In the genomic region with DNA sequence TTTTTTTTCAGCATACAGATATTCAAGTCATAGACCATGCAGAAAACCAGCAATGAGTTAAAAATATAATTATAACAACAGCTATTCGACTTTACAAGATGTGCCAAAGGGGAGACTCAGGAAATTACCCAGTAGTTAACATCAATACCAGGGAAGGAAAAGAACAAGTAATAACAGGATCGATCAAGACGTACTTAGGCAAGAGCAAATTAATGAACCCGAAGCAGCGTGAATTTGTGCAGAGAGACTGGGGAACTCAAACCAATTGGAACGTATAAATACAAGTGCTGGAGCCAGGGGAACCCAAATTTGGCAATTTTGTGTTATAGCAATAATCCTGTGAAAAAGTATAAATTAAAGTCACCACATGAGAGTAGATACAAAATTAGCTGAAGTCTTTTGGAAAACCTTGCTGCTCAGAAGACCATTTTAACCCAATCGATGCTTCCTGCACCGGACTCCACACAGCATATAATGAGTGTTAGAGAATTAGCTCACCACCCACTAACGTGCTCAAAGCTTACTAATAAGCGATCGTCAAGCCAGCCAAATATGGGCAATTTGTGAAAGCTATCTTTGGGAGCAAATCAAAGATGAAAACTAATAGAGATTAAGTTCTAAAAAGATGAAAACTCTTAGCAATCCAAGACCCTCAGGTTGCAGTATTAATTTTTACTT, we compare ENCODE assay signal across 20 mouse cellular contexts. TPM values are rescaled to one million over a fixed set of nuclear protein-coding genes. Genes with fewer than 3 reads are reported as not detected.
DNase-seq lines count a peak whose midpoint lies in the region; ATAC-seq and TF ChIP-seq lines count a peak whose summit lies in the region.
"Had no signal": no experiment of that assay in that cellular context is flagged by ENCODE, and none has a peak within 500 bp of the region (broad histone marks: within the 10 kb centered on the region; RNA-seq: fewer than 3 reads in every experiment).

No protein-coding gene starts in this region.

- H3K27ac ChIP-seq in forebrain, embryonic 14.5 days (ENCODE audit: low read depth, low read length): no peak overlapping the region
- no peak overlapping the region for H3K27ac ChIP-seq in forebrain, embryonic 13.5 days
- H3K27ac ChIP-seq in hindbrain, postnatal 0 days: no peak overlapping the region
- no peak overlapping the region for H3K27ac ChIP-seq in hindbrain, embryonic 12.5 days
- H3K27ac ChIP-seq in midbrain, postnatal 0 days (ENCODE audit: low read depth, low read length): no peak overlapping the region
- no peak overlapping the region for H3K27ac ChIP-seq in midbrain, embryonic 15.5 days
- H3K27ac ChIP-seq: embryonic facial prominence, embryonic 10.5 days; embryonic facial prominence, embryonic 12.5 days; forebrain, embryonic 15.5 days had no signal

- no peak overlapping the region for H3K4me3 ChIP-seq in forebrain, embryonic 14.5 days (ENCODE audit: low read depth, low read length)
- H3K4me3 ChIP-seq in forebrain, embryonic 13.5 days: no peak overlapping the region
- no peak overlapping the region for H3K4me3 ChIP-seq in hindbrain, postnatal 0 days (ENCODE audit: low read length)
- no peak overlapping the region for H3K4me3 ChIP-seq in hindbrain, embryonic 12.5 days
- no peak overlapping the region for H3K4me3 ChIP-seq in midbrain, postnatal 0 days (ENCODE audit: low read depth, low read length)
- no peak overlapping the region for H3K4me3 ChIP-seq in midbrain, embryonic 15.5 days
- H3K4me3 ChIP-seq: embryonic facial prominence, embryonic 10.5 days; embryonic facial prominence, embryonic 12.5 days; forebrain, embryonic 15.5 days had no signal

- H3K27me3 ChIP-seq in forebrain, embryonic 14.5 days (replicated peaks; ENCODE audit: control insufficient read depth, insufficient read depth, low read length): no peaks in the 10 kb centered on the region
- no peaks in the 10 kb centered on the region for H3K27me3 ChIP-seq in forebrain, embryonic 13.5 days
- no peaks in the 10 kb centered on the region for H3K27me3 ChIP-seq in hindbrain, postnatal 0 days (ENCODE audit: insufficient read depth, low read length)
- no peaks in the 10 kb centered on the region for H3K27me3 ChIP-seq in hindbrain, embryonic 12.5 days
- H3K27me3 ChIP-seq in midbrain, postnatal 0 days (ENCODE audit: insufficient read depth, low read length): no peaks in the 10 kb centered on the region
- H3K27me3 ChIP-seq in midbrain, embryonic 15.5 days (replicated peaks): no peaks in the 10 kb centered on the region
- H3K27me3 ChIP-seq: embryonic facial prominence, embryonic 12.5 days; forebrain, embryonic 15.5 days had no signal

- WGBS in forebrain, embryonic 14.5 days: 53% methylated on average over 11 of the region's 11 CpGs
- 62% methylated on average over 11 of the region's 11 CpGs for WGBS in forebrain, embryonic 13.5 days
- 72% methylated on average over 11 of the region's 11 CpGs for WGBS in hindbrain, postnatal 0 days
- 90% methylated on average over 11 of the region's 11 CpGs for WGBS in hindbrain, embryonic 12.5 days
- WGBS in midbrain, postnatal 0 days: 76% methylated on average over 11 of the region's 11 CpGs
- 80% methylated on average over 11 of the region's 11 CpGs for WGBS in midbrain, embryonic 15.5 days

- TF ChIP-seq POLR2A in brain, embryonic 14.5 days (IDR thresholded peaks at IDR 0.05; ENCODE audit: borderline replicate concordance, extremely low read depth, insufficient read depth, insufficient read length, poor library complexity, severe bottlenecking): no peak

- TF ChIP-seq CTCF in hindbrain, postnatal 0 days (IDR thresholded peaks at IDR 0.05; ENCODE audit: low read depth): no peak
- TF ChIP-seq CTCF in midbrain, postnatal 0 days (IDR thresholded peaks at IDR 0.05): no peak
- no peak for TF ChIP-seq CTCF in brain, embryonic 14.5 days (IDR thresholded peaks at IDR 0.05; ENCODE audit: borderline replicate concordance, extremely low read depth, insufficient read depth, insufficient read length)

- H3K4me1 ChIP-seq in forebrain, embryonic 14.5 days (ENCODE audit: control insufficient read depth, insufficient read depth, low read length): peaks cover 3% of the 10 kb centered on the region; the same call in 1 of the 2 replicates
- H3K4me1 ChIP-seq in forebrain, embryonic 13.5 days: no peaks in the 10 kb centered on the region
- H3K4me1 ChIP-seq in hindbrain, postnatal 0 days (ENCODE audit: insufficient read depth, low read length): no peaks in the 10 kb centered on the region
- no peaks in the 10 kb centered on the region for H3K4me1 ChIP-seq in hindbrain, embryonic 12.5 days
- H3K4me1 ChIP-seq in midbrain, postnatal 0 days (ENCODE audit: insufficient read depth, low read length): no peaks in the 10 kb centered on the region
- H3K4me1 ChIP-seq in midbrain, embryonic 15.5 days: no peaks in the 10 kb centered on the region
- H3K4me1 ChIP-seq: embryonic facial prominence, embryonic 10.5 days; embryonic facial prominence, embryonic 12.5 days; forebrain, embryonic 15.5 days had no signal

- no peaks in the 10 kb centered on the region for H3K36me3 ChIP-seq in forebrain, embryonic 14.5 days (ENCODE audit: control insufficient read depth, insufficient read depth, low read length)
- no peaks in the 10 kb centered on the region for H3K36me3 ChIP-seq in forebrain, embryonic 13.5 days (ENCODE audit: poor library complexity, severe bottlenecking)
- no peaks in the 10 kb centered on the region for H3K36me3 ChIP-seq in hindbrain, postnatal 0 days (ENCODE audit: insufficient read depth, low read length)
- no peaks in the 10 kb centered on the region for H3K36me3 ChIP-seq in hindbrain, embryonic 12.5 days
- no peaks in the 10 kb centered on the region for H3K36me3 ChIP-seq in midbrain, postnatal 0 days (ENCODE audit: insufficient read depth, low read length)
- no peaks in the 10 kb centered on the region for H3K36me3 ChIP-seq in midbrain, embryonic 15.5 days (replicated peaks)
- H3K36me3 ChIP-seq: embryonic facial prominence, embryonic 10.5 days; embryonic facial prominence, embryonic 12.5 days; forebrain, embryonic 15.5 days had no signal

- H3K4me2 ChIP-seq in forebrain, embryonic 14.5 days (ENCODE audit: low read length): no peak overlapping the region
- H3K4me2 ChIP-seq in forebrain, embryonic 13.5 days: no peak overlapping the region
- H3K4me2 ChIP-seq in hindbrain, postnatal 0 days (ENCODE audit: low read depth, low read length): no peak overlapping the region
- H3K4me2 ChIP-seq in hindbrain, embryonic 12.5 days (replicated peaks): no peak overlapping the region
- no peak overlapping the region for H3K4me2 ChIP-seq in midbrain, postnatal 0 days (ENCODE audit: low read depth, low read length, poor library complexity, severe bottlenecking)
- no peak overlapping the region for H3K4me2 ChIP-seq in midbrain, embryonic 15.5 days
- H3K4me2 ChIP-seq: embryonic facial prominence, embryonic 12.5 days; forebrain, embryonic 15.5 days had no signal

- no peak overlapping the region for H3K9ac ChIP-seq in forebrain, embryonic 14.5 days (ENCODE audit: low read length)
- no peak overlapping the region for H3K9ac ChIP-seq in forebrain, embryonic 13.5 days
- no peak overlapping the region for H3K9ac ChIP-seq in hindbrain, postnatal 0 days (replicated peaks; ENCODE audit: low read length)
- H3K9ac ChIP-seq in hindbrain, embryonic 12.5 days: no peak overlapping the region
- H3K9ac ChIP-seq in midbrain, postnatal 0 days (replicated peaks; ENCODE audit: low read length, poor library complexity, severe bottlenecking): no peak overlapping the region
- no peak overlapping the region for H3K9ac ChIP-seq in midbrain, embryonic 15.5 days
- H3K9ac ChIP-seq: embryonic facial prominence, embryonic 12.5 days; forebrain, embryonic 15.5 days; forebrain, postnatal 0 days had no signal

- peak; percentile 10 for DNase-seq in forebrain, embryonic 14.5 days (ENCODE audit: low spot score)
- peak; percentile 8 for DNase-seq in hindbrain, postnatal 0 days (ENCODE audit: low spot score)
- peak; percentile 8 for DNase-seq in midbrain, postnatal 0 days (ENCODE audit: low spot score)
- DNase-seq in brain, embryonic 14.5 days (ENCODE audit: low read depth): peak; percentile 14
- DNase-seq: adrenal gland, adult 2 months; adrenal gland, postnatal 10 days; adrenal gland, postnatal 25 days; B cell, adult 2 months; cerebellum, adult 11-12 months; cerebellum, adult 2 months; cerebellum, adult 9-10 months; cerebellum, postnatal 10 days; cerebellum, postnatal 25 days; forebrain, postnatal 0 days had no signal

- H3K9me3 ChIP-seq in forebrain, embryonic 14.5 days (replicated peaks; ENCODE audit: control insufficient read depth, low read length): no peaks in the 10 kb centered on the region
- H3K9me3 ChIP-seq in forebrain, embryonic 13.5 days (replicated peaks): no peaks in the 10 kb centered on the region
- no peaks in the 10 kb centered on the region for H3K9me3 ChIP-seq in hindbrain, postnatal 0 days (ENCODE audit: low read length)
- H3K9me3 ChIP-seq in hindbrain, embryonic 12.5 days (replicated peaks): no peaks in the 10 kb centered on the region
- H3K9me3 ChIP-seq in midbrain, postnatal 0 days (ENCODE audit: low read length): no peaks in the 10 kb centered on the region
- H3K9me3 ChIP-seq in midbrain, embryonic 15.5 days: no peaks in the 10 kb centered on the region
- H3K9me3 ChIP-seq: embryonic facial prominence, embryonic 10.5 days; embryonic facial prominence, embryonic 12.5 days; forebrain, embryonic 15.5 days had no signal

- no peak for ATAC-seq in forebrain, embryonic 14.5 days
- ATAC-seq in forebrain, embryonic 13.5 days: no peak
- 0 out of 2 replicates have a peak, but pooled peaks have one; percentile 32 for ATAC-seq in hindbrain, postnatal 0 days
- no peak for ATAC-seq in hindbrain, embryonic 12.5 days (ENCODE audit: low FRiP score)
- ATAC-seq in midbrain, postnatal 0 days (ENCODE audit: low FRiP score): no peak
- no peak for ATAC-seq in midbrain, embryonic 15.5 days (replicated peaks)
- ATAC-seq: forebrain, embryonic 15.5 days; forebrain, postnatal 0 days had no signal

RNA-seq across cellular contexts. Expression of gene Agtr1a, which starts 11.4 kb away (rescaled TPM):
- polyA plus RNA-seq in forebrain, embryonic 14.5 days (2014; fragmentation: Nextera tagmentation; extraction: Ambion mirVana): 1.2 and 1.3 TPM in 2 replicates
- polyA plus RNA-seq in forebrain, embryonic 13.5 days (2015; fragmentation: Nextera tagmentation; extraction: Ambion mirVana): 0.32 and 0.93 TPM in 2 replicates
- 0.72 and 1.4 TPM in 2 replicates for total RNA-seq in hindbrain, postnatal 0 days (2014; rRNA removed)
- 1.1 and 1.3 TPM in 2 replicates for polyA plus RNA-seq in hindbrain, postnatal 0 days (2015; fragmentation: Nextera tagmentation; extraction: Ambion mirVana)
- 2.3 TPM in 2 replicates for polyA plus RNA-seq in hindbrain, embryonic 12.5 days (2016; fragmentation: Nextera tagmentation; extraction: Ambion mirVana)
- 0.14 and 0.55 TPM in 2 replicates for total RNA-seq in midbrain, postnatal 0 days (2014; rRNA removed)
- 0.48 and 0.70 TPM in 2 replicates for polyA plus RNA-seq in midbrain, postnatal 0 days (2015; fragmentation: Nextera tagmentation; extraction: Ambion mirVana)
- polyA plus RNA-seq in midbrain, embryonic 15.5 days (2015; fragmentation: Nextera tagmentation; extraction: Ambion mirVana): 0.40 and 0.59 TPM in 2 replicates
- polyA plus RNA-seq in brain, embryonic 14.5 days (2012; rRNA removed): 1.3 and 2.0 TPM in 2 replicates
